Mouse (Mus musculus) embryonic facial prominence, embryonic 11.5 days (tissue): ENCODE results near the gene Ptgs1. TPM values are rescaled to one million over a fixed set of nuclear protein-coding genes. Genes with fewer than 3 reads are reported as not detected.

ENCODE experiments used
- ATAC-seq: fragments of 200-750 bp; cut with Nextera tagmentation; replicated peaks from 2 replicates; pipeline ENCODE4 v1.8.0; 2017; ENCODE audit warnings: low read depth; ENCODE audit not compliant: insufficient number of reproducible peaks, low FRiP score, low TSS enrichment
- DNase-seq: peaks from one replicate; pipeline ENCODE4 v3.0.0-alpha.2; 2015; ENCODE audit warnings: low spot score
- H3K27ac ChIP-seq: fragments of 300-500 bp; sonication (generic); replicated peaks from 2 replicates; pipeline ENCODE4 v1.5.1; 2014; ENCODE audit warnings: mild to moderate bottlenecking, low read depth, low read length, control low read depth
- H3K27me3 ChIP-seq: fragments of 300-500 bp; sonication (generic); 2 replicates; pipeline ENCODE4 v1.6.1; 2014; ENCODE audit warnings: mild to moderate bottlenecking, low read length, moderate library complexity, mixed read lengths; ENCODE audit not compliant: control insufficient read depth, insufficient read depth
- H3K36me3 ChIP-seq: fragments of 300-500 bp; sonication (generic); replicated peaks from 2 replicates; pipeline ENCODE4 v1.6.1; 2014; ENCODE audit warnings: low read depth, mild to moderate bottlenecking, low read length, moderate library complexity, mixed read lengths; ENCODE audit not compliant: control insufficient read depth, insufficient read depth
- H3K4me1 ChIP-seq: fragments of 300-500 bp; sonication (generic); 2 replicates; pipeline ENCODE4 v1.6.1; 2014; ENCODE audit warnings: low read length, mixed read lengths; ENCODE audit not compliant: control insufficient read depth, insufficient read depth
- H3K4me2 ChIP-seq: fragments of 300-500 bp; sonication (generic); 2 replicates; pipeline ENCODE4 v1.6.1; 2014; ENCODE audit warnings: low read depth, mild to moderate bottlenecking, control low read depth, low read length, moderate library complexity
- H3K4me3 ChIP-seq: fragments of 300-500 bp; sonication (generic); 2 replicates; pipeline ENCODE4 v1.5.1; 2014; ENCODE audit warnings: low read depth, low read length, control low read depth
- H3K9ac ChIP-seq: fragments of 300-500 bp; sonication (generic); replicated peaks from 2 replicates; pipeline ENCODE4 v1.6.1; 2014; ENCODE audit warnings: mild to moderate bottlenecking, control low read depth, low read length
- H3K9me3 ChIP-seq: fragments of 300-500 bp; sonication (generic); replicated peaks from 2 replicates; pipeline ENCODE4 v1.6.1; 2016; ENCODE audit warnings: mild to moderate bottlenecking, low read length, inconsistent platforms, mixed read lengths; ENCODE audit not compliant: control insufficient read depth
- WGBS: fragments of 180-500 bp; shearing (Covaris S2); extraction: QIAGEN DNeasy Blood & Tissue Kit; methylation state at CpG from one replicate; pipeline ENCODE4 v1.1.7; 2014; 5-methylcytosine and 5-hydroxymethylcytosine counted together
- polyA plus RNA-seq: library from polyadenylated mRNA; unstranded; fragments of >200 nt; fragmentation: Nextera tagmentation; extraction: Ambion mirVana; gene quantifications from 2 replicates; pipeline ENCODE4 v1.2.1, GENCODE M21; 2014

The Ptgs1 gene
- polyA plus RNA-seq, 1 experiment from 2014 or later: 5.7 TPM

DNA sequence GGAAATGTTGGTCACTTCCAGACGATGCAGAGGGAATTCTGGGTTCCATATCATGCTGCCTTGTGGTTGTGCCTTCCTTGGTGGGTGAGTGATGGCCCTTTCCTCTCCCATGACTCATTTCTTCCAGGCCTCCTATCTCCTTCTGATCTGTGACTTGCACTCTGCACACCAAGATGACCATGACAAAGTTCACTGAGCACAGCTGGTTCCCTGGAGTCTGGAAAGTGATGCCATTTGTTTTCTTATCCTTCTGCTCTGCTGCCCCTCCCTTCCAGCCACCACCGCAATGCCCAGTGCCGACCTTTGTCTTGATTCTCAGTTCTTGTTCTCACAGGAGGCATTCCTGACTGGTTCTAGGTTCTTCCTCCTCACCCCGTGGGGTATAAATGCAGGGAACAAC, 29.2 kb downstream of the Ptgs1 start:
- Histone ChIP-seq H3K4me3 (no peak overlapping the region), H3K27ac (no peak overlapping the region), H3K9ac (no peak overlapping the region), H3K4me2 (no peak overlapping the region), H3K4me1 (no peaks in the 10 kb centered on the region), H3K9me3 (no peaks in the 10 kb centered on the region), H3K36me3 (no peaks in the 10 kb centered on the region), H3K27me3 (no peaks in the 10 kb centered on the region)
- 67% methylated on average over 4 of the region's 4 CpGs for whole genome bisulfite sequencing
- DNase-seq: no peak
- ATAC-seq: no peak

DNA sequence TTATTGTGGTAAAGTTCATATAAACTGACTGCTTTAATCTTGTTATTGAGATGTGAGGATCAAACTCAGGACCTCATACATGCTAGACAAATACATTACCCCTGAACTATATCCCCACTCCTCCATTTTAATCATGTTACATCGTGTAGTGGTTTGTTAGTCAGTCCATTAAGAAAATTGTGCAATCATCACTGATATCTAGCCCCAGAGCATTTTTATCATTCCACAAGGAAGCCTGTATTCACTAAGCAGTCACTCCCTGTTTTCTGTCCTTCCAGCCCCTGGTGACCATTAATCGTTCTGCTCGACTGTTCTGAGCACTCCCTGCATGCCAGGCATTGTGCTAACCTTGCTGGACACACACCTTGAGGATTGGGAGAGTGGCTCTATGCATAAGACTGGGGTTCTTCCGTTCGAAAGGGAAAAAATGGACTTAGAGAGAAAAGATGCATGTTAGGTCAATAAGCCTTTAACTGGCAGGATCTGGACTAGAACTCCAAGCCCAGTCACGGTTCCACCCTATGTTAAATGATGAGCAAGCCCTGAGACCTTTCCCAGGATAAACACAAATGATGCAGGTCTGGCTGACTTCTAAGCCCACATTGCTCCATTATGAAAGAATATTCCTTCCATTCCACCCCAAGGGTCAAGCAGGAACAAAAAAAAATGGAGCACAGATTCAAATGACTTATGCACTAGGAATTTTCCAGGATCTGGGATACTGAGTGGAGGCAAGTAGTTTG, 29.7 kb downstream of the Ptgs1 start:
- H3K9me3 ChIP-seq: no peaks in the 10 kb centered on the region
- DNase-seq (no peak), ATAC-seq (no peak)
- no peaks in the 10 kb centered on the region for H3K36me3 ChIP-seq
- no peaks in the 10 kb centered on the region for H3K4me1 ChIP-seq
- H3K9ac ChIP-seq: no peak overlapping the region
- H3K27ac ChIP-seq: no peak overlapping the region
- H3K4me2 ChIP-seq: no peak overlapping the region
- H3K27me3 ChIP-seq: no peaks in the 10 kb centered on the region
- H3K4me3 ChIP-seq: no peak overlapping the region
- 83% methylated on average over 6 of the region's 6 CpGs for WGBS

DNA sequence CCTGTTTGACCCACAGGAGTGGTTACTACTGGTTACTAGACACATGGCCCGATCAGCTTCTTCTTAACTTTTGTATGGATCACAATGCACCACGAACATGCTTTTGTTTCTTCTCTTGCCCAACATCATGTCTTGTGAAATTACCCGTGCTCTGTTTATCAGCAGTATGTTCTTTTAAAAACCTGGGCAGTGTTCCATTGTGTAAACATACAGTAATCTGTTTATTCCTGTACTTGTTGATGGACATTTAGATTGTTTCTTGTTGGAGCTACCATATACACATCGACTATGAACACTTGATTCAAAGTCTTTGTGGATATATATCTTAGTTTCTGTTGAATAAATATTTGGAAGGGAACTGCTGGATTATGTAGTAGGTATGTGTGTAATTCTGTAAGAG, 31.8 kb downstream of the Ptgs1 start:
- no peaks in the 10 kb centered on the region for H3K27me3 ChIP-seq
- H3K4me1 ChIP-seq: no peaks in the 10 kb centered on the region
- no peak for DNase-seq
- no peak overlapping the region for H3K4me2 ChIP-seq
- no peaks in the 10 kb centered on the region for H3K9me3 ChIP-seq
- ATAC-seq: no peak
- H3K36me3 ChIP-seq: no peaks in the 10 kb centered on the region
- WGBS: 84% methylated on average over 4 of the region's 4 CpGs
- H3K4me3 ChIP-seq: no peak overlapping the region
- no peak overlapping the region for H3K27ac ChIP-seq
- no peak overlapping the region for H3K9ac ChIP-seq

DNA sequence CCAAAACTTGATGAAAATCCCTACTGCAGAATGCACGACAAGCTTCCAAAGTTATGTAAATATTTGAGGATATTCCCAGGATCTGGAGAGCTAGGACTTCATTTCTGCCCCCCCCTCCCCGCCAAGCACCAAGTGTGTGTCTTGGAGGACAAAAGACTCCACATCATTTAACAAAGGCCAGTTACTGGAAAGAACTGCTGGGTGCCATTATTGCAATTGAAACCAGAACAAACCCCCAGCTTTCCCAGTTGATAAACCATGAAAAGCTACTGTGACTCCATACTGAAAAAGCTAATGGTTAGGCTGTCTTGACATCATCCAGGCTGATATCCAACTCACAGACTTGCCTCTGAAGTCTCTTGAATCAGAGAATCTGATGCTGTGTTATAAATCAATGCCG, 39.2 kb downstream of the Ptgs1 start:
- ATAC-seq: no peak
- no peaks in the 10 kb centered on the region for H3K36me3 ChIP-seq

DNA sequence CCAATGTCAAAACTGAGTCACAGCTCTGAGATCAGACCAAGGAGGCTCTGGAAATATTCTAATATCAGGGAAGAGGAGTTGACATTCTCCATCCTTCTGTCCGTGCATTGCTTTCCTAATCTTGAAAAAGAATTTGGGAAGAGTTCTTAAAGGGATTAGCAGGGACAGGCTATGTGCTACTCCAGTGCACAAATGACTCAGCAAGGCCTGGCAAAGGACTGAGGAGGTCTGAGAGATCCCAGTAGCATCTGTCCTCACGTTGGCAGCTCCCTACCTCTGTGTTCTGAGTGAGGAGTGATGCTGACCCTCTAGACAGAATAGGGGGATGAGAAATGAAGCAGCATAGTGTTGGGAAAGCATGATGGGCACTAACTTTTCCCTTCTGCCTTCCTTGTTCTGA, 40.0 kb downstream of the Ptgs1 start:
- WGBS: 57% methylated on average over 2 of the region's 2 CpGs
- Histone ChIP-seq H3K27ac (no peak overlapping the region), H3K4me1 (no peaks in the 10 kb centered on the region), H3K36me3 (no peaks in the 10 kb centered on the region), H3K9me3 (no peaks in the 10 kb centered on the region), H3K4me2 (no peak overlapping the region), H3K4me3 (no peak overlapping the region), H3K9ac (no peak overlapping the region), H3K27me3 (no peaks in the 10 kb centered on the region)
- ATAC-seq (no peak), DNase-seq (no peak)

More for the DNA sequence above, 39.2 kb downstream of the Ptgs1 start:
- Histone ChIP-seq H3K9ac (no peak overlapping the region), H3K4me2 (no peak overlapping the region), H3K27ac (no peak overlapping the region), H3K27me3 (no peaks in the 10 kb centered on the region), H3K4me3 (no peak overlapping the region), H3K9me3 (no peaks in the 10 kb centered on the region), H3K4me1 (no peaks in the 10 kb centered on the region)
- DNase-seq: no peak
- 69% methylated on average over 3 of the region's 3 CpGs for WGBS

DNA sequence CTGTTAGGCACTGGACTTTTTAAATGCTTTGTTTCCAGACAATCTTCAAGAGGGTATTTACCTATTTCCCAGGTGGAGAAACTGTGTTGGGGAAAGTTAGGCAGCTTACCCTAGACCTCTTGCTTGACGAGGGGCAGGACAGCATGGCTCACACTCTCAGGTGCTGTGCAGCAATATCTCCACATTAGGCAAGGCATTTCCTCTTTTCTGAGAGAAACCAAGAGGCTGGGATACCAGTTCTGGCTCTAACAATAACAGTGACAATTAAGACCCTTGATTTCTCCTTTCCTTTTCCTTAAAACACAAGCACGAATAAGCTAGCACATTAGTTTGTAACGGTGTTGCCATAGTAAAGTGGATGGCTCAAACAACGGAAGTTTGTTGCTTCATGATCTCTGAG, 40.9 kb downstream of the Ptgs1 start:
- H3K9ac ChIP-seq: no peak overlapping the region
- no peaks in the 10 kb centered on the region for H3K27me3 ChIP-seq
- no peaks in the 10 kb centered on the region for H3K9me3 ChIP-seq
- H3K36me3 ChIP-seq: no peaks in the 10 kb centered on the region
- DNase-seq: no peak
- ATAC-seq: no peak
- no peak overlapping the region for H3K4me3 ChIP-seq
- H3K4me2 ChIP-seq: no peak overlapping the region
- 91% methylated on average over 4 of the region's 4 CpGs for WGBS
- no peaks in the 10 kb centered on the region for H3K4me1 ChIP-seq
- H3K27ac ChIP-seq: no peak overlapping the region

DNA sequence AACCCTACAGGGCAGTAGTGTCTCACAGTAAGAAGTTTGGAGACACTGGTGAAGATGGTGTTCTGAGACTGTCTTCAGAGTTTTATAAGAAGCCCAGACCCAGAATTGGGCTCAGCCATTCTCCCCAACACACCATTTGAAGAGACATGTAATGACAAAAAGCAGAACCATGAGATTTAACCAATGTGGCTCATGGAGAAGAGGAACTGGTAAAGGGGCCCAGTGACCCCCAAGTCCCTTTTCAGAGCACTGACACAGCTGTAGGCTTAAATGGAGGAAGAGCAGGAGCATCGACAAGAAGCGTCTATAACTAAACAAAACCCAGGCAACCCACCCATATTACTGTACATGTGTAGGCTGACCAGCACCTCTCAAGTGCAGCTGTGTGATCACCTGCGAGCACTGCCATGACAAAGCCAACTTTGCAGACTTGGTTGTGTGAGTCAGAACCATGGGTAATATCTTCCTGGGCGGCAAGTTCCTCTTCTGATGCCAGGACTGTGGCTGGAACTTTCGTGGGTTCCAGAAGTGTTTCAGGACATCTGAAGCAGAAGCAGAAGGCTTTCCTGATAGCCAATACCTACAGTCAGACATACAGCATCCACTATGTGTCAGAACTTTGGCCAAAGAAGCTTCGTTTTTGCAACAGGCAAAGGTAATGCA, 42.2 kb downstream of the Ptgs1 start:
- H3K4me2 ChIP-seq: no peak overlapping the region
- no peaks in the 10 kb centered on the region for H3K36me3 ChIP-seq
- no peak overlapping the region for H3K27ac ChIP-seq
- H3K9ac ChIP-seq: no peak overlapping the region
- 87% methylated on average over 6 of the region's 6 CpGs for WGBS
- DNase-seq: no peak
- H3K4me1 ChIP-seq: no peaks in the 10 kb centered on the region
- ATAC-seq: no peak
- H3K9me3 ChIP-seq: no peaks in the 10 kb centered on the region
- no peak overlapping the region for H3K4me3 ChIP-seq
- H3K27me3 ChIP-seq: no peaks in the 10 kb centered on the region

DNA sequence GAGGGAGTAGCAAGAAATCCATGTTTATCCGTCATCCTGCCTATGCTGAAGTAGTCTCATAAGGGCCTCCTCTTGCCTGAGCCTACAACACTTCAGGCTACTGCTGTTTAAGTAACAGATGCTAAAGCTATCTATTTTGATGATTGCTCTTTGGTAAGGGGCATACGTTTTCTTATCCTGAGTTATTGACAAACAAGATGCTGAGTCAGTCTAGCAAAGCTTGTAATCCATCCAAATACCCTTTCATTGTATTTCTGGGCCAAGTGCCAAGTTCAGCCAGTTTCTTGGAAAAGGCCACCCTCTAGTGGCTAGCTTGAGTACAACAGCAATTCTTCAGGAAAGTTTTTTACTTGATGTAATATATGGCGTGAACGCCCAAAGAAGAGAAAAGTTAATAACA, 46.2 kb downstream of the Ptgs1 start:
- H3K9me3 ChIP-seq: no peaks in the 10 kb centered on the region
- H3K27me3 ChIP-seq: no peaks in the 10 kb centered on the region
- DNase-seq (peak; percentile 88), ATAC-seq (no peak)
- H3K4me2 ChIP-seq: no peak overlapping the region
- no peaks in the 10 kb centered on the region for H3K36me3 ChIP-seq
- 42% methylated on average over 4 of the region's 4 CpGs for WGBS
- no peak overlapping the region for H3K9ac ChIP-seq
- H3K4me1 ChIP-seq: no peaks in the 10 kb centered on the region
- H3K4me3 ChIP-seq: no peak overlapping the region
- H3K27ac ChIP-seq: no peak overlapping the region
